Mouse (Mus musculus): ENCODE measurements around the gene C1qtnf5.

C1qtnf5 gene

GRCm38 (mm10) chr9:44079997-44080780, 26.9 kb upstream of the C1qtnf5 start:
- DNase-seq (ENCODE audit: low spot score in 2 of 2) = no peak

DNA sequence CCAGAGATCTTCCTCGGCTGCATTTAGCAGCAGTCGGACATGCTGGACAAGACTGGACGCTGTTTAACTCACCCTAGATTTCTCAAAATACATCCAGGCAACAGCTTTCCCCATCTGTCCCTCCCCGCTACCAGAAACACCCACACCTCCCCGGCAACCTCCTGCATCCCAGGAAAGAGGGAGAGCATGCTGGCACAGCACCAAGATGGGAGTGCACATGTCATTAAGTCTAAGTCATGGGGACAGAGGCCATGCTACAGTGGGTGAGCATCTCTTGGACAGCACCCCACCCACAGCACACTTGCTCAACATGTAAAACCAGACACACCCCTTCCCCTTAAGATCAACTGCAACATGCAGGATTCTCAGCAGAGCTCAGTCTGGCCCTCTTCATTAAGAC, 26.1 kb upstream of the C1qtnf5 start:
- no peak for DNase-seq (ENCODE audit: low spot score in 2 of 2)

DNA sequence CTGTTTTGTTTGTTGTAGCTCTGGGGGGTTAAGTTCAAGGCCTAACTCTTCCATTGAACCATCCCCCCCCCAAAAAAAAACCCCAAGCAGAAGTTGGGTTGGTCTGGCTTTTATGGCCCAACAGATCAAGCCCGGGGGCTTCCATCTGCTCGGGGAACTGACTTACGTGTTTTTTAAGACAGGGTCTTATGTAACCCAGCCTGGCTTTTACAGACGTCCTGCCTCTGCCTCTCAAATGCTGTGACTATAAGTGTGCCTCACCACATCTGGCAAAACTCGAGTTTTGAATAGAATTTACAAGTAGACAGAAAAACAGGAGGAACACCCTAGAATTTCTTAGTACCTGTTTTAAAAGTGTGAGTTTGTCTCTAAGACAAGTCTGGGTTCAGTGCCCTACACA, 25.5 kb upstream of the C1qtnf5 start:
- DNase-seq (ENCODE audit: low spot score in 2 of 2) = no peak

DNA sequence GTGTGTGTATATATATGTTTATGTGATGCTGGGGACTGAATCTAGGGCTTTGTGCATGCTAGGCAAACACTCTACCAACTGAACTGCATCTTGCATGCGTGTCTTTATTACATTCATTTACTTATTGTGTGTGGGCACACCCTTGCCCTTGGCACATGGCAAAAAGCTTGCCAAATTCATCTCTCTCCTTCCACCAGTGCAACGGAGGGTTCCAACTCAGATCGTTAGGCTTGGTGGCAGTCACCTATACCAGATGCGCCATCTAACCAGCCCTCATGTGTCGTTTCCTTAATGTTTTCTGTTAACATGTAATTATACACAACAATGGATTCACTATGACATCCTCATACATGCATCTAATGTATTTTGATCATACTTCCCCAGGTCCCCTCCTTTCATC, 24.8 kb upstream of the C1qtnf5 start:
- no peak for DNase-seq (ENCODE audit: low spot score in 2 of 2)

DNA sequence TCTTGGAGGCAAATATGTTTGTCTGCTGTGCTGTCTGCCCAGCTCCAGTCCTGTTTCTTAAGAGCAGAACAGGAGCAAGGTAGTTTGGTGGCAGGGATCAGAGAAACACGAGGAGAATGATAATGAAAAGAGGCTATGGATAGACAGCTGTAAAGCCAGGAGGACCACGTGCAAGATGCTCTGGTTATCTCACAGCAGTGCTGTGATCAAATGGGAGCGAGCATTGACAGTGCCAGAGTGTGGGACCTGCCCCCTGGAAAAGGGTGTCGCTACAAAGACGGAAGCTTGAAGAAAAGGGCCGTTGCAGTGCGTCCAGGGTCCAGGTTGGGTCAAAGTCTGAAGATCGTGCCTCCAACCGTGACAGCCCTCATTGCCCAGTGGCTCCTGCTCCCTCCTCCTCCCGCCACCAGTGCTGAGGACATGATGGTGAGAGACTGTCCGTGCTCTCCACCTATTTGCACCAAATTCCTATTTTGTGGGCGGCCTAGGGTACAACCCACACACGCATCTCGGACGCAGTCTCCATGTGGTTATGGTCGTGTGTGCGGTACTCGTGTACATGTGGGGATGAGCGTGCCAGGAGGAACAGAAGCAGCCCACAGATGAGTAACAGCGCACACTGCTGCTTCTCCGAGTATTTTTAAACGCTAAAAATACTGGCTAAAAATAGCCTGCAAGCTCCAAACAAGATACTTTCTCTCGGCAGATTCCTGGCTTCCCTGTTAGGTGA, 23.5 kb upstream of the C1qtnf5 start:
- DNase-seq (ENCODE audit: low spot score in 2 of 2) = no peak

- no peak for DNase-seq (ENCODE audit: low spot score in 2 of 2)
Observed at GRCm38 (mm10) chr9:44084236-44084635, 22.8 kb upstream of the C1qtnf5 start.

DNA sequence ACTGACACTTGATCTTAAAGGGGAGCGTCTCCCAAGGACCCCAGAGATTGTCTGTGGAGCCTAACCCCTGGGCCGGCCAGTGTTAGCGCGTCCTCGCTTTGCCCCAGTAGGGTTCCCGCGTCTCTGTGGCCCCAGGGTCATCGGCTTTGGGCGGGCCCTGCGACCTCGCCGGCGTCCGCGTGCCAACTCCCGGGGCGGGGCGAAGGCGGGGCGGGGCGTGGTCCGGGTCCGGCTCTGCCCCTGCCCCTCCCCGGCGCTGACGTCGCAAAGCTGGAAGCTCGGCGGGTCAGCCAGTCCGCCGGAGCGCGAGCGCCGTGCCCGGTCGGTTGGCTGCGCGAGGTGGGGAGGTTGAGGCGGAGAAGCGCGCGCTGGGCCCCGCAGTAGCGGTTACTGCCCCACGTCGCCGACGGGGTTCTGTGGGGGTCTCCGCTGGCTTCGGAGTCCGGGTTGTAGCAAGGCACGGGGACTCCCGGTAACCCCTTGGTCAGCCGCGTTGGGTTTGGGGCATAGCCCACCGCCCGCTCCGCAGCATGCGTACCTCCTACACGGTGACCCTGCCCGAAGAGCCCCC, 22.3 kb upstream of the C1qtnf5 start:
- peak; percentile 91 to 98 for DNase-seq (ENCODE audit: low spot score in 2 of 2)

DNA sequence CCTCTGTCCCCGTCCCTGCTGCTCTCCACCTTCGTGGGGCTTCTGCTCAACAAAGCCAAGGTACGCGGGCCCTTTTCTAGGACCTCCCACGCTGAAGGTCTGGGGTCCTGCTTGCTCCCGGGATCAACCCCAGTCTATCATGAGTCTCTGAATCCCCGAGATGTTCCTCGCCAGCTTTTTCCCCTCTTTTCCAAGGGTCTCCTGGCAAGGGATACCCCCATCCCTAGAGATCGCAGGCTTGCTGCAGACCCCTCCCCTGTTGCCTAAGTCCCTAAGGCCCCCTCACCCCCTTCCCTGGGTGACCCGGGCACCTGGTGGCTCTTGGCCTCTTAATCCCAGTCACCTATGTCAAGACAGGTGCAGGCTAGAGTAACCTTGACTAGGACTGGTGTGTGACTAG, 21.8 kb upstream of the C1qtnf5 start:
- no peak for DNase-seq (ENCODE audit: low spot score in 2 of 2)

DNA sequence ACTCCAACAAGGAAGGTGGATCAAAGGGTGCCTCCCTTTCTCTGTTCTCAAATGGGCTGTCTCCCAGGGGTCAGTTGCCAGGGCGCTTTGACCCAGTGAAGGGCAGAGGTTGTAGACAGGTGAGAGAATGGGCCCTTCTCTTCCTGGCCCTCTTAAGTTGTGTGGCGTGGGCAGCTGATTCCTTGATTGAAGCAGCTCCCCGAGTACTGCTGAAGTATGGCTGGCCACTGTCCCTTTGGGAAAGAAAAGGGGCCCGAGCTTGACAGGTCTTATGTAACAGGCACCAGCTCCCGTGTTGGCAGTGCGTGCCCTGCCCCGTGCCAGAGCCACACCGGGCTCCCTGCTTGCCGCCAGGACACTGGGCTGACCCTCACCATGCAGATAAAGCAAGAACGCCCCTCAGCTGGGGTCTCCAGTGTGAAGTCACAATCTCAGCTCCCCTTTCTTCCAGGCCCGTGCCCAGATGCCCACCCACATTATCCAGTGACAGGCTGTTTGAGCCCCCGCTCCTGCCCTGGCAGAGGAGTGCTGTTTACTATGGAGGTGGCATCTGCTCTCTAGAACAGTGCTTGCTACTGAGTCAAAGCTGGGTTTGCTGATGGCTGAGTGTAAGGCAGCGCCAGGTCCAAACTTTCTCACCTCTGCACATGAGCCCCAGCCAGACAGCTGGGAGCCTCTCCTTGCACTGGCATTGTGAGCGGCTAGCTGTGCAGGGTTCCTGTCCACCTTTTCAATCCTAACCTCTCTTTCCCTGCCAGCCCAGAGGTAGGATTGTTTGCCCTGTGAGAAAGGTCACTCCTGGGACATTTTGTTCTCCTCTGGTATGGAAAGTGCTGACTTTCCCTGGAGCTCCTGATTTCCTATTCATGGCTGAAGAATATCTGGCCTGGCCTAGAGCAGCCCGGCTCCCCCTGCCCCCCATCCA, 21.0 kb upstream of the C1qtnf5 start:
- DNase-seq (ENCODE audit: low spot score in 2 of 2) = no peak

DNA sequence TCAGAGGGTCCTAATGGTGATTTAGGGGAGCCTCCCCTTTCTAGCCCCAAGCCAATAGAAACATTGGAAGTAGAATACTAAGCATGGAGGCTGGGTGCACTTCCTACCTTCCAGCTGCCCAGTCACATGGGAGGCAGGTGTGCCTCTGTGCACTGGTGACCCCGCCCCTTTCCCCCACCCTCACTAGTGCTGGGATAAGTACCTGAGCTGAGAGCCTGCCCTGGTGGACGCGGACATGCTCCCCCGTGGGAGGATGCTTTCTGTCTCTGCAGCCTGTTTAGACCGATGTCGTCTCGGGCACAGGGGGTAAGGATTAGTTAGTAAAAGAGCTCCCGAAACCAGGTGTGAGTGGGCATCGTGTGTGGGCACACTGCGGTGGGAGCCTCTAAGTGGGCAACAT, 20.1 kb upstream of the C1qtnf5 start:
- no peak for DNase-seq (ENCODE audit: low spot score in 2 of 2)

DNA sequence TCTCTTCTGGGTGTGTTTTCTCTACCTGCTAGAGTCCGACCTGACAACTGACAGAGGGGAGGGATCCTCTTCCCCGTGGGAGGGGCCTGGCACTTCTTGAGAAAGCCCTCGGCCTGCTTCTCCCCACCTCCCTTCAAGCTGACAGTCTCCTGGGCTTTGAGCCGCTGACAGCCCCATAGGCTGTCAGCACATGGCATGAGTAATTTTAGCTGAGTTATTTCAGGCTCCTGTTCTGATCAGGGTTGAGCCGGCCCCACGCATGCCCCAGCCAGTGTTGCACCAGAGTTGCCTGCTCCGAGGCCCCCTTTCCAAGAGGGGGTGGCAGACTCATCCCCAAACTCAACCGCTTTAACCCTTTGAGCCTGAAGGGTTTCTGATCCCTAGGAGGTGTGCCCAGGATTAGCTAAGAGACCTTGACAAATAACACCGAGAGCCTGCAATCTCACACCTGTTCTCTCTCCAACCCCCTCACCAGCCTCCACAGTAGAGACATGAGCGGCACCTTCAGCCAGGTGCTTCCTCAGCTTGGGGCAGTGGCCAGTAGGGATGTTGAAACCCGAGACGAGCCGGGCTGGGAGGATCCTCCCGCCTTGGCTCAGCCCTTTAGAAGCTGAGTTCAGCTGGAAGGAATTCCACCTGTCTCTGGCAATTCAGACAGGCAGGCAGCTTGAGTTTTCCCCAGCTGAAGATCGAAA, 19.1 kb upstream of the C1qtnf5 start:
- DNase-seq (ENCODE audit: low spot score in 2 of 2) = no peak

GRCm38 (mm10) chr9:44088877-44089608, 18.0 kb upstream of the C1qtnf5 start:
- DNase-seq (ENCODE audit: low spot score in 2 of 2) = no peak

DNA sequence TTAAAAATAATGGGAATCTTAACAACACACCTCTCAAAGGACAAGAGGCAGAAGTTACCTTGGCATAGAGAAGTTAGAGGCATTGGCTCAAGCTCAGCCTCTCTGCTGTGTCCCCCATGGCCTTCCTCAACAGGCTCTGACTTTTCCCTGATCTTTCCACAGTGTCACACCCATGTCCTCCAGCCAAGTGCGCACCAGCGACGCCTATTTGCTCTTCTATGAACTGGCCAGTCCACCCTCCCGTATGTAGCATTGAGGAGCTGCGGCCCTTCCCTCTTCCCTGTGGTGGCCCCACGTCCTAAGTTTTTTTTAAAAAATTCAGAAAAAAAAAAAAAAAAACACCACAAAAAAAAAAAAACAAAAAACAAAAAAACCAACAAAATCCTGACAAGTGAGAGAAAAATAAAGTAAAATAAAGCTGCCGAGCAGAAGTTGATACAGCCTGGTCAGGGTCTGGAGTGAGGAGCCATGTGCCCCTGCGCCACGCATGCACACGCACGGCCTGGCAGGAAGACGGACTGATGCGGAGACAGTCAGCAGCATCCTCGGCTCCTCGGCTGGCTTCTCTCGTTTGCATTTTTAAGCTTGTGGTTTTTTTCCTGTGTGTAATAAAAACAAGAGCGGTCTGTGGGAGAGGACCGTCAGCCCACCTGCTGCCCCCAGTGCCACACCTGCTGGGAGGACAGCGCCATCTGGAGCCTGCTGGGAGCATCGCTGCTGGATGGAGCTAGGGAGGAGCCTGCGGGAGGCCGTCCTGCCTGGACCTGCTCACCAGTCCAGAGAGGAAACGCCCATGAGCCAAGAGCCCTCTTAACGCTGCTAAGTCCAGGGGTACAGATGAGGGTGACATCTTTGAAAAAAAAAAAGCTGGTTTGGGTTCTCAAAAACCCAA, 13.2 kb upstream of the C1qtnf5 start:
- peak in 1 of 2 experiments; percentile 49 for DNase-seq (ENCODE audit: low spot score in 2 of 2)

- no peak for DNase-seq (ENCODE audit: low spot score in 2 of 2)
Observed at GRCm38 (mm10) chr9:44094737-44095136, 12.3 kb upstream of the C1qtnf5 start.

- no peak for DNase-seq (ENCODE audit: low spot score in 2 of 2)
Observed at GRCm38 (mm10) chr9:44095781-44096180, 11.3 kb upstream of the C1qtnf5 start.

GRCm38 (mm10) chr9:44096536-44096935, 10.5 kb upstream of the C1qtnf5 start:
- no peak for DNase-seq (ENCODE audit: low spot score in 2 of 2)

GRCm38 (mm10) chr9:44101490-44101889, 5.6 kb upstream of the C1qtnf5 start, which contains the start of gene Mfrp:
TSS of gene Mfrp (plus strand) at chr9:44101729.
- DNase-seq (ENCODE audit: low spot score in 2 of 2) = no peak

- no peak for DNase-seq (ENCODE audit: low spot score in 2 of 2)
Observed at GRCm38 (mm10) chr9:44104881-44105280, 2.2 kb upstream of the C1qtnf5 start.

- no peak for DNase-seq (ENCODE audit: low spot score in 2 of 2)
Observed at GRCm38 (mm10) chr9:44105781-44106180, 1.3 kb upstream of the C1qtnf5 start.

Data from urinary bladder, adult 18-20 months (tissue).